Mouse (Mus musculus): Measurements from ENCODE around the gene Olfr323. TPM values are rescaled to one million over a fixed set of nuclear protein-coding genes. Genes with fewer than 3 reads are reported as not detected.

Olfr323 gene
- polyA plus RNA-seq, 1 experiment, result not detected

DNA sequence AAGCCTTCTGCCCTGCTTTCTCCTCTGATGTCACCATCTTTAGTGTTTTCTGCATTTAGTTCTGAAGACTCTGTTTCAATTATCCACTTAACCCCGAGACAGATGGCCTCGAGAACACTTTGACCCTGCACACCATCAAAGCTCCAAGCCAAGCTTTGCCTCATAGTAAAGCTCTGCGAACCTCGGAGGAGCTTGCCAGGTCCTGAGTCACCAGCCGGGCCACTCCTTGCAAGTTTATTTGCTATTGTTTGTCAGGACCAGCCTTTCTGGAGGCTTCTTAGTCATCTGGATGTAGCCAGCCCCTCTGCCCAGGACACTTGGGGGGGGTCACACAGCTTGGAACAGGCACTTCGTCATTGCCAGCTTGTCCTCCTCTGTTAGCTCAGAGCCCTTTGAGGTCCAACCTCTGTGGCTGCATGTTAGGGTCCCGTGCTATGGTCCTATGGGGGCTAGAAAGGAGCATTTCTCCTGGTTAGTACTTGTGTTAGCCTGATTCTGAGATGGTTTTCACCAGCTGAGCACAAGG, 7.9 kb upstream of the Olfr323 start:
- Histone ChIP-seq H3K4me1 (ENCODE audit: control insufficient read depth, insufficient read depth, low read length) (no peaks in the 10 kb centered on the region), H3K4me3 (ENCODE audit: insufficient read depth, low read length) (no peak overlapping the region), H3K27ac (ENCODE audit: insufficient read depth, low read length) (no peak overlapping the region)
- TF ChIP-seq POLR2A (IDR thresholded peaks at IDR 0.05; ENCODE audit: extremely low read depth, insufficient read depth, low read length) (no peak), CTCF (IDR thresholded peaks at IDR 0.05; ENCODE audit: extremely low read depth, insufficient read depth, low read length) (no peak)

DNA sequence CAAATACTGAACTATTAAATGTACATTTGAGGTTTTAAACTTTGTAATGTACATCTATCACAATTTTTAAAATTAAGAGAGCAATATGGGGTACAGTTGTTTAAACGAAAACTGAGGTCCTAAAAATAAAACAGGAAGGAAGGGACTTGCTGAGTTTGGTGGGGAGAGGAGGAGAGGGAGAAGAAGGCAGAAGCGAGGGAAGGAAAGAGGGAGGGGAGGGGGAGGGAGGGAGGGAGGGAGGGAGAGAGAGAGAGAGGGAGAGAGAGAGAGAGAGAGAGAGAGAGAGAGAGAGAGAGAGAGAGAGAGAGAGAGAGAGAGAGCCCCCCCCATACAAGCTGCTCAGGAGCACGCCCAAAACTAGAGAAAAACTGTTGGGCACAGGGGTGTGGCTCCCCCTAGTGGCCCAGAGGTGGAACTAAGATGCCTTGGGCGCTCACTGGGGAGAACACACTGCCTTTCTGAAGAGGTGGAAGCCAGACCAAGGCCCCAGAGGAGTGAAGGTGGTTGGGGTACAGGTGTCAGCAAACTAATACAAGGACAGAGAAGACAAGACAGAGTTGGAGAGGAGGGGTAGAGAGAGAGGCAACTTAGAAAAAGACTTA, 6.2 kb upstream of the Olfr323 start:
- peak; percentile 56 for TF ChIP-seq CTCF (IDR thresholded peaks at IDR 0.05; ENCODE audit: extremely low read depth, insufficient read depth, low read length)
- TF ChIP-seq POLR2A (IDR thresholded peaks at IDR 0.05; ENCODE audit: extremely low read depth, insufficient read depth, low read length), result no peak
- Histone ChIP-seq H3K27ac (ENCODE audit: insufficient read depth, low read length) (no peak overlapping the region), H3K4me1 (ENCODE audit: control insufficient read depth, insufficient read depth, low read length) (no peaks in the 10 kb centered on the region), H3K4me3 (ENCODE audit: insufficient read depth, low read length) (no peak overlapping the region)

DNA sequence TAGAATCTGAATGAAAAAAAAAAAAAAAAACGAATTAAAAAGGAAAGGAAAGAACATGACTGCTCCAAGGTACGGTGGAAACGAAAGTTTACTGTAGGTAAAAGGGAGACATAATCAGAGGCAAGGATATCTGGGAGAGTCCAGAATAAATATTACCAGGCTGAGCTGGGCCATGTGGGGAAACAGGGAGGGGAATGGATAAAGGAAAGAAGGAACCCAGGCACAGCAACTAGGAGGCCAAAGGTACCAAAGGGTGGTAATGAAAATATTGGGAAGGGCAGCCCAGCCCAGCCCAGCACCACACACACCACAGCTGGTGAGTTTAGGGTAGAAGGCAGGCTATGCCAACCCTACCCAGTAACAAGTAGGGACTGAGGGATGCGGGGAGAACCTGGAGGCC, 4.6 kb upstream of the Olfr323 start:
- no peaks in the 10 kb centered on the region for H3K4me1 ChIP-seq (ENCODE audit: control insufficient read depth, insufficient read depth, low read length)
- no peak overlapping the region for H3K4me3 ChIP-seq (ENCODE audit: insufficient read depth, low read length)
- no peak for TF ChIP-seq POLR2A (IDR thresholded peaks at IDR 0.05; ENCODE audit: extremely low read depth, insufficient read depth, low read length)
- TF ChIP-seq CTCF (IDR thresholded peaks at IDR 0.05; ENCODE audit: extremely low read depth, insufficient read depth, low read length), result no peak
- no peak overlapping the region for H3K27ac ChIP-seq (ENCODE audit: insufficient read depth, low read length)

DNA sequence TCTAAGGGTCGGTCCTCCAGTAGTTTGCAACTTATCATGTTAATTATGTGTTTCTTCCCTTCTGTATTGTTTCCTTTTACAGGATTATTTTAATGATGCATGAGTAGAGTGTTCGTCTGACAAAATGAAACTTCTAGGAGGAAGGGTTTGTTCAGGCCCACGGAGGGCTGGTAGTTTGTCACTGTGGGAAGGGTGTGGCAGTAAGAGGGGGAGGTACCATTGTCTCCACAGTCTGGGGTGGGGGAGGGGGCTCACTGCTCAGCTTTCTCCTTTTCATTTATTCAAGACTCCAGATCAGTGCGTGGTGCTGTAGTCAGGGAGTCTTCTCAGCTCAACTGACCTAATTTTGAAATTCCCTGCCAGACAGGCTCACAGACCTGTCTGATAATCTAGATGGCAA, 4.2 kb downstream of the Olfr323 start:
- H3K4me3 ChIP-seq (ENCODE audit: insufficient read depth, low read length), result no peak overlapping the region
- TF ChIP-seq POLR2A (IDR thresholded peaks at IDR 0.05; ENCODE audit: extremely low read depth, insufficient read depth, low read length), result no peak
- TF ChIP-seq CTCF (IDR thresholded peaks at IDR 0.05; ENCODE audit: extremely low read depth, insufficient read depth, low read length), result no peak
- H3K27ac ChIP-seq (ENCODE audit: insufficient read depth, low read length), result no peak overlapping the region

DNA sequence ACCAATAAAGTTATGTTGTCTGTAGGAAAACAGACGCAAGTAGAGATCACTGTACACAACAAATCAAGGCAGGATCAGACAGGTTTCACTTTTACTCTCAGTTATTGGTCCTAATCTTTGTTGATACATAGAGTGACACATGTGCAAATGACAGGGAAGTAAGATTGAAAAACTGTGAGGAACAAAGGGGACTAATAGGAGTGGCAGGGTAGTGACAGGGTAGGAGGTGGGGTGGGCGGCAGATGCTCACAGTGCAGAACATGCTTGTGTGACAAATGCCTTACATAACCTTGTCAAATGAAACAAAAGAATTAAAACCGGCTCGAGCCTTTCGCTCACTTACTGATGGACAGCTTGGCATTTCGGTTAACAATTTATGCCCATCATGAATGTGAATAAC, 11.5 kb downstream of the Olfr323 start:
- TF ChIP-seq POLR2A (IDR thresholded peaks at IDR 0.05; ENCODE audit: extremely low read depth, insufficient read depth, low read length) (no peak), CTCF (IDR thresholded peaks at IDR 0.05; ENCODE audit: extremely low read depth, insufficient read depth, low read length) (no peak)
- no peaks in the 10 kb centered on the region for H3K4me1 ChIP-seq (ENCODE audit: control insufficient read depth, insufficient read depth, low read length)
- no peak overlapping the region for H3K4me3 ChIP-seq (ENCODE audit: insufficient read depth, low read length)
- no peak overlapping the region for H3K27ac ChIP-seq (ENCODE audit: insufficient read depth, low read length)

More for the DNA sequence above, 4.2 kb downstream of the Olfr323 start:
- no peaks in the 10 kb centered on the region for H3K4me1 ChIP-seq (ENCODE audit: control insufficient read depth, insufficient read depth, low read length)

DNA sequence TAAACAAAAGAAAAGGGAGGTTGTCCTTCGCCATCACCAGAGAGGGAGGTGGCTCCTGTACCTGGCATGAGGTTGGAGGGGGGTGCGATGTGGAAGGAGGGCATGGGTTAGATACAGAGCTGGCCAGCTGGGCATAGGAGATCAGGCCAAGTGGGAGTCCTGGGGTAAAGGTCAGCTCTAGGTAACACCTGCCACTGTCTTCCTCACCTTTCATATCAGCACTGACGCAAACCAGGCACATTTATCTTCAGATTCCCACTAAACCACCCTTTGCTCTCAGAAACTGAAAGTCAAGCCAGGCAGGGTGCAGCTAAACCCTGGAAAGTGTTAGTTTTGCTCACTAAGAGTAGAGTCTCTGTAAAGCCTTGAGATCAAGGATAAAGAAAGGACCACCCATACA, 11.9 kb downstream of the Olfr323 start:
- H3K4me1 ChIP-seq (ENCODE audit: control insufficient read depth, insufficient read depth, low read length), result no peaks in the 10 kb centered on the region
- TF ChIP-seq CTCF (IDR thresholded peaks at IDR 0.05; ENCODE audit: extremely low read depth, insufficient read depth, low read length) (no peak), POLR2A (IDR thresholded peaks at IDR 0.05; ENCODE audit: extremely low read depth, insufficient read depth, low read length) (no peak)
- no peak overlapping the region for H3K4me3 ChIP-seq (ENCODE audit: insufficient read depth, low read length)
- no peak overlapping the region for H3K27ac ChIP-seq (ENCODE audit: insufficient read depth, low read length)

DNA sequence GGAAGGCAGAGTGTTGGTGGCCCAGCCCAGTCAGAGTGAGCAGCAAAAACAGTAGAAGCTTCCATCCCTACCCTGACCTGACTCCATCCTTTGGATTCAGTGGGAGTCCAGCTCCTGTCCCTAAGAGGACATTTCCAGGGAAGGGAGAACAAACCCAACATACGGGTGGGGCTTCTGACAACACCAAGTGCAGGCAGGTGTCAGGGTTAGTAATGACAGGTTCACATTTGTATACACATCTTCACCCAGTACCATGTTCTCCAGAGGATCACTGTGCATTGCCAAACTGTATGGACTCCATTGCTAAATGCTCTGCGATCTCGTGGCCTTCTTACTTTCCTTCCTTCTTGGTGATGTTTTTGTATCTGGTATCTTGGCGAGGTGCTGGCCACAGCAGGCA, 14.3 kb downstream of the Olfr323 start, which contains the start of gene 2210407C18Rik:
Gene 2210407C18Rik (minus strand): TSS at position 101 of the 400 bp plus-strand sequence.
- Histone ChIP-seq H3K27ac (ENCODE audit: insufficient read depth, low read length) (no peak within 1 kb of the TSS), H3K4me3 (ENCODE audit: insufficient read depth, low read length) (no peak within 1 kb of the TSS), H3K4me1 (ENCODE audit: control insufficient read depth, insufficient read depth, low read length) (no peaks in the 10 kb centered on the region)
- no peak for TF ChIP-seq POLR2A (IDR thresholded peaks at IDR 0.05; ENCODE audit: extremely low read depth, insufficient read depth, low read length)

DNA sequence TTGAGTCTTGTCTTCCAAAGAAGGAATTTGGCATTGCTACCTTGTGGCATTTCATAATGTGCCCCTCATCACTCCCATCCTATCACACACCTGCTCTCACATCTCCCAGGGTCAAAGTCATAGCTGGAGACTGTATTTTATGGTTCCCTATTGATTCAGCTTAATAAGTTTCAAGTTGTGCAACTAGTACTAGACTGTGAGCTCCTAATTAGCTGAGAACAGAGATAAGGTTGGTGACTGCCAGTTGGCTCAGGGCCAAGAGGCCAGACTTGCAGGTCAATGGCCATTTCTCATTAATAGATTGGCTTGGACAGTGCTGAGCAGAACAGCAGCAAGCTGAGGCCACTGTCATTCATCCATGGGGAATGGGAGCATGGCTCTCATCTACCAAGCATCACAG, 15.8 kb downstream of the Olfr323 start:
- H3K4me3 ChIP-seq (ENCODE audit: insufficient read depth, low read length), result no peak overlapping the region
- TF ChIP-seq POLR2A (IDR thresholded peaks at IDR 0.05; ENCODE audit: extremely low read depth, insufficient read depth, low read length), result no peak
- no peak for TF ChIP-seq CTCF (IDR thresholded peaks at IDR 0.05; ENCODE audit: extremely low read depth, insufficient read depth, low read length)
- H3K27ac ChIP-seq (ENCODE audit: insufficient read depth, low read length), result no peak overlapping the region

DNA sequence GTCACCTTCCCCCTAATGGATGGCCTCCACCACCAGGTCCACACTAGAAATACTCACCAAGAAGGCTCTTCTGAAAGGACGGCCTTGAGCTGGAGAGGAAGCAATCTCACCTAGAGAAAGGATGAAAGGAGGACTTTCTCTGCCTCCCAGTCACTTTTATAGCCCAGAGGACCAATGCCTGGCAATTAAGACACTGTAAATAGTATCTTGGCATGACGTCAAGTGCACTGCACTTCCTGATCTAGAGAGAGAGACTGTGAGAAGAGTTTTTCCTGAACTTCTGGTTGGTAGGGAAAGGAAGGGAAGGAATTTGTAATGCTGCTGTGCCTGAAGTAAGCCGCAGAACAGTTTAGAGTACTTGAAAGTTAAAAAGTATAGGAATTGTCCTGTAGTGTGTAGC, 16.9 kb downstream of the Olfr323 start:
- no peak overlapping the region for H3K4me3 ChIP-seq (ENCODE audit: insufficient read depth, low read length)
- TF ChIP-seq POLR2A (IDR thresholded peaks at IDR 0.05; ENCODE audit: extremely low read depth, insufficient read depth, low read length) (no peak), CTCF (IDR thresholded peaks at IDR 0.05; ENCODE audit: extremely low read depth, insufficient read depth, low read length) (no peak)
- H3K27ac ChIP-seq (ENCODE audit: insufficient read depth, low read length), result no peak overlapping the region
- no peaks in the 10 kb centered on the region for H3K4me1 ChIP-seq (ENCODE audit: control insufficient read depth, insufficient read depth, low read length)

More for the DNA sequence above, 15.8 kb downstream of the Olfr323 start:
- H3K4me1 ChIP-seq (ENCODE audit: control insufficient read depth, insufficient read depth, low read length), result no peaks in the 10 kb centered on the region

DNA sequence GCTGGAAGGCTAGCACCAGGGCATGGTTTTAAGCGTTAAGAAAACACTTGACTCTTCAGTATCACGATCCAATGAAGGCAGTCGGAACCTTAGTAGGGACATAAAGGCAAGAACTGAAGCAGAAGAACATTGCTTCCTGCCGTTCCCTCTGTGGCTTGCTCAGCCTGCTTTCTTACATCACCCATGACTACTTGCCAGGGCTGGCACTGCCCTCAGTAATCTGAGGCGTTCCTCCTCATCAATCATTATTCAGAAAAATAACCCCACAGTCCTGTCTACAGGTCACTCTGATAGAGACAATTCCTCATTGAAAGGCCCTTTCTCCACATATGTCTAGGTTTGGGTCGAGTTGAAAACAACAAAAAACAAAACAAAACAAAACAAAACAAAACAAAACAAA, 23.3 kb downstream of the Olfr323 start:
- Histone ChIP-seq H3K27ac (ENCODE audit: insufficient read depth, low read length) (no peak overlapping the region), H3K4me1 (ENCODE audit: control insufficient read depth, insufficient read depth, low read length) (no peaks in the 10 kb centered on the region), H3K4me3 (ENCODE audit: insufficient read depth, low read length) (no peak overlapping the region)
- TF ChIP-seq CTCF (IDR thresholded peaks at IDR 0.05; ENCODE audit: extremely low read depth, insufficient read depth, low read length), result no peak
- no peak for TF ChIP-seq POLR2A (IDR thresholded peaks at IDR 0.05; ENCODE audit: extremely low read depth, insufficient read depth, low read length)
